Mouse (Mus musculus): ENCODE data around the gene Rdh5.

Rdh5 gene

GRCm38 (mm10) chr10:128902409-128902988 is 20.2 kb downstream of the Rdh5 start:
- DNase-seq = no peak

GRCm38 (mm10) chr10:128901409-128901808 is 21.3 kb downstream of the Rdh5 start:
- no peak for DNase-seq

GRCm38 (mm10) chr10:128900698-128901097 is 22.0 kb downstream of the Rdh5 start, which contains the start of gene Cd63:
Gene Cd63 (plus strand): TSS chr10:128900989.
- no peak for DNase-seq

- DNase-seq = no peak
These were observed 22.8 kb downstream of the Rdh5 start for GRCm38 (mm10) chr10:128899759-128900490.

- DNase-seq = no peak
These were observed 25.2 kb downstream of the Rdh5 start for GRCm38 (mm10) chr10:128897501-128897900.

- DNase-seq = no peak
These were observed 25.9 kb downstream of the Rdh5 start for GRCm38 (mm10) chr10:128896807-128897206.

- no peak for DNase-seq
These were observed 26.6 kb downstream of the Rdh5 start for GRCm38 (mm10) chr10:128895952-128896693.

- peak; percentile 83 for DNase-seq
These were observed 27.3 kb downstream of the Rdh5 start for GRCm38 (mm10) chr10:128895437-128895836.

- peak; percentile 33 for DNase-seq
These were observed 30.4 kb downstream of the Rdh5 start for GRCm38 (mm10) chr10:128892246-128892645.

- peak; percentile 82 for DNase-seq
These were observed 31.2 kb downstream of the Rdh5 start, which contains the start of gene Gdf11 for GRCm38 (mm10) chr10:128891296-128892094. Gene Gdf11 (minus strand): TSS chr10:128891718.

- DNase-seq = peak; percentile 45
These were observed 32.0 kb downstream of the Rdh5 start for GRCm38 (mm10) chr10:128890383-128891295.

- DNase-seq = peak; percentile 8
These were observed 32.8 kb downstream of the Rdh5 start for GRCm38 (mm10) chr10:128889846-128890245.

GRCm38 (mm10) chr10:128888941-128889827 is 33.5 kb downstream of the Rdh5 start:
- peak; percentile 12 for DNase-seq

- DNase-seq = no peak
These were observed 40.6 kb downstream of the Rdh5 start for GRCm38 (mm10) chr10:128882067-128882466.

- no peak for DNase-seq
These were observed 43.9 kb downstream of the Rdh5 start for GRCm38 (mm10) chr10:128878811-128879210.

- no peak for DNase-seq
These were observed 44.4 kb downstream of the Rdh5 start for GRCm38 (mm10) chr10:128878291-128878690.

GRCm38 (mm10) chr10:128870341-128870740 is 52.3 kb downstream of the Rdh5 start:
- DNase-seq = no peak

GRCm38 (mm10) chr10:128866518-128866917 is 56.2 kb downstream of the Rdh5 start:
- DNase-seq = no peak

- no peak for DNase-seq
These were observed 56.6 kb downstream of the Rdh5 start for GRCm38 (mm10) chr10:128866042-128866441.

Measured in thymus, postnatal 14 days (tissue).